Mouse (Mus musculus) cortical plate, adult 2 months (tissue): ENCODE measurements around the gene Top3a.

Source experiments
- CTCF ChIP-seq: fragments of 200-500 bp; IDR thresholded peaks from 2 replicates; pipeline ENCODE4 v1.5.1; 2011; ENCODE audit warnings: mild to moderate bottlenecking, control low read depth, low read length; ENCODE audit not compliant: insufficient read depth; ENCODE audit errors: extremely low read depth
- POLR2A ChIP-seq: fragments of 200-500 bp; IDR thresholded peaks from 2 replicates; pipeline ENCODE4 v1.6.1; 2011; ENCODE audit warnings: mild to moderate bottlenecking, low read length, control low read depth; ENCODE audit not compliant: insufficient read depth; ENCODE audit errors: extremely low read depth

DNA sequence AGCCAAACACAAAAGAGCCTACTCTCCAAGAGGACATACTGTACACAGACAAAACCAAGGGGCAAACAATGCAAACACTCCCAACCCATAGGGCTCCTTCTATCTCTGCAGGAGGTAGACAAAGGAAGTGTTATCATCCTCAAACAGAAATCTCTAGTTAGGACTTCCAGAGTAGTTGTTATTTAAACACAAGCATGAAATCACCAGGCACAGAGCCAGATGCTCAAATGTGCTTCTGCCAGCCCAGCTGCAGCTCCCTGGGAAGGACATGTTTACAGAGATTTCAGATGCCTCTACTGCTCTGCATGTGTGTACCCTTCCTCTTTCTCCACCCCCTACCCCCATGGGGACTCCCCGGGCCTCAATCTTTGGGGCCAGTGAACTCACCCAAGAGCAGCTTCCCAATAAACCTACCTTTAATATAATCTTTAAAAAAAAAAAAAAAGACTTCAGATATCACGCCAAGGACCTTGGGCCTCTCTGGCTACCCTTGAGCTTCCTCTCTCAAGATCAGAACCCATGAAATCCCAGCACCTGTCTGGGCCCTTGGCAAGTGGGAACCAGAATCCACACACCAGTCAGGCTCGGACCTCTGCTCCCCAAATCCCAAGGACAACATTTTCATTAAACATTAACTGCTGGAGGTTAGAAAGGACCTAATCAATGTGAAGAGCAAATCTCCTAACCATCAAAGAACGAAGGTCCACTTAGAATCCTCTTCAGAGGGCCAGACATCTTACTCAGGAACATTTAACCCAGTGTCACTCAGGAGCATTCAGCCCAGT lies 31.3 kb upstream of the Top3a start:
- TF ChIP-seq CTCF (no peak), POLR2A (no peak)
